Mouse (Mus musculus): ENCODE results near the gene Pgpep1l. TPM values are rescaled to one million over a fixed set of nuclear protein-coding genes. Genes with fewer than 3 reads are reported as not detected.

Pgpep1l gene
- total and polyA plus RNA-seq, 2 experiments from 2014 or later, result 0.18 to 1.2 TPM

DNA sequence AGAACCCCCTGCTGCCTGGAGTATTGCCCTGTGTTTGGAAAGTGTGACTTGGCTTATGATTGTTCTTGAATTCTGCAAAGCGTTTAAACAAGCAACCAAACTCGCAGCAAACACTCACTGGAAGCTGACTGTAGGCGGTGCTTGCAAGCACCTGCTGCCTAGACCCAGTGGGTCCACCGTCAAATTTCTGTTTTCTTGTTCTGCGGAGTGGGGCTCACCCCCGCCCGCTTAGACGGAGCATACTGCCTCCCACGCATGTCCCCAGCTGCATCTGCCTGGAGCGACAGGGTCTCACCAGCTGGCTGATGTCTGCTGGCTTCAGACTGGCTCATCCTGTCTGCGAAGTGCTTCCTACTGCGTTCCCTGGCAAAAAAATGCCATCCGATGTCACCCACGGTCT is 498 bp upstream of the Pgpep1l start:
- Histone ChIP-seq H3K4me2 (ENCODE audit: low read depth, low read length) (peak overlapping the region; percentile 64), H3K27me3 (ENCODE audit: control insufficient read depth, insufficient read depth, low read length) (no peaks in the 10 kb centered on the region), H3K36me3 (replicated peaks; ENCODE audit: control insufficient read depth, insufficient read depth, low read length) (no peaks in the 10 kb centered on the region), H3K4me3 (ENCODE audit: low read depth, low read length) (peak overlapping the region; percentile 30), H3K9me3 (replicated peaks; ENCODE audit: control insufficient read depth, low read length) (no peaks in the 10 kb centered on the region), H3K27ac (ENCODE audit: low read depth) (no peak overlapping the region), H3K9ac (replicated peaks; ENCODE audit: low read depth, low read length) (no peak overlapping the region), H3K4me1 (ENCODE audit: control insufficient read depth, insufficient read depth) (peaks cover 12% of the 10 kb centered on the region)
- 17% methylated on average over 14 of the region's 14 CpGs for WGBS
- TF ChIP-seq EP300 (IDR thresholded peaks at IDR 0.05; ENCODE audit: low read depth) (no peak), CTCF (IDR thresholded peaks at IDR 0.05; ENCODE audit: low read depth) (no peak)
- ATAC-seq (ENCODE audit: insufficient read depth, low read depth), result no peak
- no peak for DNase-seq (ENCODE audit: low spot score)

DNA sequence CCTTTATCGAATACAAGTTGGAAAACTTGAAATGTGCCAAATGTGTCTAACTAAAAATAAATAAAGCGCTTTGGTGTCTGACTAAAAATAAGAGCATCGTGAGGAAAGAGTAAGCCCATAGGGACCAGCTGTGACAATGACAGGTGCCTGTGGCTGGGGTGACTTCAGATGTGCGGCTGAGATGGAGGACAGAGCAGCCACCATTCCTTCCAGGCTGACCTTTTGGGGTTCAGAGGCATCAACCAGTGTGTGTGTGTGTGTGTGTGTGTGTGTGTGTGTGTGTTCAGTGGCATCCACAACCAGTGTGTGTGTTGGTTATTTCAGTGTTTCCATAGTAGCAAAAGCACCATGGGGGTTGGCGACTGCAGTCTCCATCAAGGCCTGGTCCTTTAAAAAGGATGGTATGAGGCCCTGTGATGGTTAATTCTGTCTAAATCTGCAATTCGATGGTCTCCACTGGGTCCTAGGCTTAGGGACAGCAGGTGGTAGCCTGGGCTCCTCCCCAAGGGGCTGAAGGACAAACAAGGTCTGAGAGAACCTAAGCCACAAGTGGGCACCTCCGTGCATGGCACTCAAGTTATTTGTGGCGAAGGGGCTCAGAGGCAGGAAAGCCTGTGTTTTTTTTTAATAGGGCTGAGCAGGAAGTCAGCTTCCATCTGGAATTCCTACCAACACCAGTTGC is 546 bp downstream of the Pgpep1l start:
- 0 out of 2 replicates have a peak, but pooled peaks have one; percentile 10 for ATAC-seq (ENCODE audit: insufficient read depth, low read depth)
- 43% methylated on average over 8 of the region's 8 CpGs for WGBS
- Histone ChIP-seq H3K4me1 (ENCODE audit: control insufficient read depth, insufficient read depth) (peaks cover 19% of the 10 kb centered on the region), H3K4me3 (ENCODE audit: low read depth, low read length) (peak overlapping the region; percentile 30), H3K27me3 (ENCODE audit: control insufficient read depth, insufficient read depth, low read length) (no peaks in the 10 kb centered on the region), H3K9ac (replicated peaks; ENCODE audit: low read depth, low read length) (no peak overlapping the region), H3K9me3 (replicated peaks; ENCODE audit: control insufficient read depth, low read length) (no peaks in the 10 kb centered on the region), H3K4me2 (ENCODE audit: low read depth, low read length) (peak overlapping the region; percentile 64), H3K27ac (ENCODE audit: low read depth) (no peak overlapping the region), H3K36me3 (replicated peaks; ENCODE audit: control insufficient read depth, insufficient read depth, low read length) (no peaks in the 10 kb centered on the region)
- TF ChIP-seq EP300 (IDR thresholded peaks at IDR 0.05; ENCODE audit: low read depth), result no peak
- no peak for TF ChIP-seq CTCF (IDR thresholded peaks at IDR 0.05; ENCODE audit: low read depth)
- DNase-seq (ENCODE audit: low spot score), result no peak

DNA sequence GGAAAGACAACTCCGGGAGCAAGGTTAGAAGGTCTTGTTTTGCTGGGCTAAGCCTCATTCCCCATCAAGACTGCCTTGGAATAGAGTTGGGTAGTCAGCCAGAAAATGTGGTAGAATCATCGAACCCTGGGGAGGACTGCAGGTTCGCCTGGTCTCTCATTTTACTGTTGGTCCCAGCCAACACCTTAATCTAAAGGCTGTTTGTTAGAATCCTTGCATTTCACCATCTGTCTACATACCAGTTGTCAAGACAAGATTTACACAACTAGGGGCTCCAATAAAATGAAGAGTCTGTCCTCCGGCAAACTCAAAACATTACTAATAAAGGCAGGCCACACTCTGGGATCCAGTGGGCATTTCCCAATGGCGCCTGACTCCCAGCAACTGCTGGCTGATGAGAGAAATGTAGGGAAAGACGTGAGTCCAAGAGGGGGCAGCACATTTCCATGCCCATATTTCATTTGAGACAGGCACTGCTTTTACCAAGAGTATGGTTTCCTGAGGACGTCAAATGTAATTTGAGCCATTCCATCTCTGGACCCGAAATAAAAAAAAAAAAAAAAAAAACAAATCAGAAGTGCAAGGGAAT is 1.3 kb downstream of the Pgpep1l start:
- no peak for ATAC-seq (ENCODE audit: insufficient read depth, low read depth)
- Histone ChIP-seq H3K4me3 (ENCODE audit: low read depth, low read length) (no peak overlapping the region), H3K27me3 (ENCODE audit: control insufficient read depth, insufficient read depth, low read length) (no peaks in the 10 kb centered on the region), H3K9me3 (replicated peaks; ENCODE audit: control insufficient read depth, low read length) (no peaks in the 10 kb centered on the region), H3K36me3 (replicated peaks; ENCODE audit: control insufficient read depth, insufficient read depth, low read length) (no peaks in the 10 kb centered on the region), H3K4me2 (ENCODE audit: low read depth, low read length) (no peak overlapping the region), H3K27ac (ENCODE audit: low read depth) (no peak overlapping the region), H3K4me1 (ENCODE audit: control insufficient read depth, insufficient read depth) (peaks cover 27% of the 10 kb centered on the region), H3K9ac (replicated peaks; ENCODE audit: low read depth, low read length) (no peak overlapping the region)
- DNase-seq (ENCODE audit: low spot score), result no peak
- WGBS, result 71% methylated on average over 8 of the region's 8 CpGs
- no peak for TF ChIP-seq EP300 (IDR thresholded peaks at IDR 0.05; ENCODE audit: low read depth)
- TF ChIP-seq CTCF (IDR thresholded peaks at IDR 0.05; ENCODE audit: low read depth), result no peak

DNA sequence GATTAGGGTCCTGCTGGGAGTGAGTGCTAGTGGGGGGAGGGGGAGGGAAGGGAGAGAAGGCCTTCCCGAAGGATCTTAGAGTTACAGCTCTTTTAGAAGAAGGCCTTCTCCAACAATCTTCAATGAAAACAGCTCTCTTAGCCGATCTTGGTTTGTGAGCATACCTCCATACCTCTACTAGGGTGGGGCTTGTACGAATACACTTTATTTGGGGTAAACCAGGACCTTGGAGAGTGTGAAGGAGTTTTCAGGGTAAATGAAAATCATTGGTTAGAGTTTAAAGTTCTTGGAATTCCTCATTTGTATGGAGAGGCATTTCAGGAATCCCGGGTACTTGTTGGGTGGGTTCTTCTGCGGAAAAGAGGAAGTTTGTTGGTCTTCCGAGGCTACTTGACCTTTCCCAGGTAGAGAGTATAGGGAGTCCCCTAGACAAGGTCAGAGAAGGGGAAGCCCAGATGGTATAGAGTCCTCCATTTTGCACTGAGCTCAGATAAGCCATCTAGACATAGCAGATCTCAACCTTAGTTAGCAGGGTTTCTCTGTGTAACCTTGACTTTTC is 4.4 kb downstream of the Pgpep1l start:
- peaks cover 31% of the 10 kb centered on the region for H3K4me1 ChIP-seq (ENCODE audit: control insufficient read depth, insufficient read depth)
- no peaks in the 10 kb centered on the region for H3K27me3 ChIP-seq (ENCODE audit: control insufficient read depth, insufficient read depth, low read length)
- no peak overlapping the region for H3K4me3 ChIP-seq (ENCODE audit: low read depth, low read length)
- H3K9ac ChIP-seq (replicated peaks; ENCODE audit: low read depth, low read length), result no peak overlapping the region
- H3K36me3 ChIP-seq (replicated peaks; ENCODE audit: control insufficient read depth, insufficient read depth, low read length), result no peaks in the 10 kb centered on the region
- DNase-seq (ENCODE audit: low spot score), result no peak
- no peak overlapping the region for H3K4me2 ChIP-seq (ENCODE audit: low read depth, low read length)
- TF ChIP-seq CTCF (IDR thresholded peaks at IDR 0.05; ENCODE audit: low read depth), result no peak
- H3K27ac ChIP-seq (ENCODE audit: low read depth), result no peak overlapping the region
- ATAC-seq (ENCODE audit: insufficient read depth, low read depth), result no peak
- H3K9me3 ChIP-seq (replicated peaks; ENCODE audit: control insufficient read depth, low read length), result no peaks in the 10 kb centered on the region
- 63% methylated on average over 6 of the region's 6 CpGs for WGBS

DNA sequence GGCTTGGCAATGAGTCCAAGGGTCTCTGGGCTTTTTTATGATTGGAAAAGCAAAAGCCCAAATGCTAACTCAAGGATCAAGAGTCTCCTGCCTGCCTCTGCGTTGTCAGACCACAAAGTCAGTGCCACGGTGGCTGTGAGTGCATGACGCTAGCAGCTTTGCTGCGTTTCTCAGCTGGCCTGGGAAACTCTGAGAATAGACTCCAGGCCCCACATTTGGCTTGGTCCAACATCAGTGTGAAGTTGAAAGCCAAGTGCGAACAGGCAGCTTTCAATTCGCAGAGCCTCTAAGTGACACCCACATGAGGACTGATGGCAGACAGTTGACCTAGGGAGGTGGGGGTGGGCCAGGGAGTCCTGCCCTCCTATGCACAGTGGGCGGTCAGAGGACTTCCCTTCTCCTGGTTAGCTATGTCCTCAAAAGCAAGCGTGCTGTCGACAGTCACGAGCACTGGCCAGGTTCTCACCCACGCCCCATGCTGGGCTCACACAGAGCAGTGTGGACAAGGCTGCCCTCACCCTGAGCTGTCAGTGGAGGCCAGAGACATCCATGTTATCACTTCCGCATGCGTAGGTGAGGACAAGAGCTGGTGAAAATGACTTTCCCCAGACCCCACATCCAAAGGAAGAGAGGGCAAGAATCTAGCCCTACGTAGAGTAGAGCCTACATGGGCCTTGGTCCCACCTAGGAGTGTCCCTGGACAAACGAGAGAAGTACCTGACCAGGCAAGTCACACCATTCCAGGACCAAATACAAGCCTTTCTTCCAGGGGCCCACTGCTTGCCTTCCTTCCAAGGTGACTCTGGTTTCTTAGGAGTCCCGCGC is 5.5 kb downstream of the Pgpep1l start:
- DNase-seq (ENCODE audit: low spot score), result peak; percentile 68
- WGBS, result 34% methylated on average over 17 of the region's 17 CpGs
- Histone ChIP-seq H3K36me3 (replicated peaks; ENCODE audit: control insufficient read depth, insufficient read depth, low read length) (no peaks in the 10 kb centered on the region), H3K4me1 (ENCODE audit: control insufficient read depth, insufficient read depth) (peaks cover 21% of the 10 kb centered on the region), H3K4me2 (ENCODE audit: low read depth, low read length) (no peak overlapping the region; the same call in 1 of the 2 replicates), H3K27ac (ENCODE audit: low read depth) (peak overlapping the region; percentile 23), H3K9ac (replicated peaks; ENCODE audit: low read depth, low read length) (no peak overlapping the region), H3K9me3 (replicated peaks; ENCODE audit: control insufficient read depth, low read length) (no peaks in the 10 kb centered on the region), H3K4me3 (ENCODE audit: low read depth, low read length) (no peak overlapping the region), H3K27me3 (ENCODE audit: control insufficient read depth, insufficient read depth, low read length) (no peaks in the 10 kb centered on the region)
- TF ChIP-seq EP300 (IDR thresholded peaks at IDR 0.05; ENCODE audit: low read depth) (no peak), CTCF (IDR thresholded peaks at IDR 0.05; ENCODE audit: low read depth) (no peak)
- peak; percentile 91 for ATAC-seq (ENCODE audit: insufficient read depth, low read depth)

Data from heart, postnatal 0 days (tissue).